Mouse (Mus musculus) C2C12 (cell line): ENCODE results near the gene Fetub.

ENCODE experiments used
- CEBPB ChIP-seq: IDR thresholded peaks from one replicate; pipeline ENCODE4 v1.6.1; 2011; ENCODE audit warnings: low read depth, mild to moderate bottlenecking, control low read depth, moderate library complexity
- CTCF ChIP-seq: IDR thresholded peaks from one replicate; pipeline ENCODE4 v1.5.1; 2011; ENCODE audit not compliant: control insufficient read depth, insufficient read depth, insufficient read length
- MAX ChIP-seq: IDR thresholded peaks from one replicate; pipeline ENCODE4 v1.6.1; 2011; ENCODE audit warnings: mild to moderate bottlenecking, control low read depth
- USF1 ChIP-seq: IDR thresholded peaks from one replicate; pipeline ENCODE4 v1.6.1; 2011; ENCODE audit warnings: low read depth, mild to moderate bottlenecking, control low read depth, moderate library complexity

GRCm38 (mm10) chr16:22939120-22939695, 21.1 kb downstream of the Fetub start:
- TF ChIP-seq CTCF (no peak), CEBPB (no peak), MAX (no peak), USF1 (no peak)
